Mouse (Mus musculus) stomach, embryonic 14.5 days (tissue): ENCODE results near the gene Spn. TPM values are rescaled to one million over a fixed set of nuclear protein-coding genes. Genes with fewer than 3 reads are reported as not detected.

Experiments
- ATAC-seq: fragments of 200-750 bp; cut with Nextera tagmentation; 2 replicates; pipeline ENCODE4 v1.8.0; 2017; ENCODE audit warnings: low read depth, moderate TSS enrichment; ENCODE audit not compliant: insufficient number of reproducible peaks, insufficient read depth, low FRiP score
- H3K27ac ChIP-seq: fragments of 300-500 bp; sonication (generic); 2 replicates; pipeline ENCODE4 v1.5.1; 2014; ENCODE audit warnings: mild to moderate bottlenecking, low read length, moderate library complexity, mixed read lengths
- H3K27me3 ChIP-seq: fragments of 300-500 bp; sonication (generic); 2 replicates; pipeline ENCODE4 v1.6.1; 2014; ENCODE audit warnings: low read length, control low read depth, mixed read lengths; ENCODE audit not compliant: control insufficient read depth, insufficient read depth
- H3K36me3 ChIP-seq: fragments of 300-500 bp; sonication (generic); 2 replicates; pipeline ENCODE4 v1.6.1; 2014; ENCODE audit warnings: mild to moderate bottlenecking, control low read depth, low read length, moderate library complexity, mixed read lengths; ENCODE audit not compliant: control insufficient read depth, insufficient read depth
- H3K4me1 ChIP-seq: fragments of 300-500 bp; sonication (generic); 2 replicates; pipeline ENCODE4 v1.6.1; 2014; ENCODE audit warnings: low read length, control low read depth, mixed read lengths; ENCODE audit not compliant: control insufficient read depth, insufficient read depth
- H3K4me2 ChIP-seq: fragments of 300-500 bp; sonication (generic); replicated peaks from 2 replicates; pipeline ENCODE4 v1.6.1; 2014; ENCODE audit warnings: low read depth, low read length, control low read depth
- H3K4me3 ChIP-seq: fragments of 300-500 bp; sonication (generic); 2 replicates; pipeline ENCODE4 v1.5.1; 2014; ENCODE audit warnings: low read depth, low read length, control low read depth
- H3K9ac ChIP-seq: fragments of 300-500 bp; sonication (generic); replicated peaks from 2 replicates; pipeline ENCODE4 v1.6.1; 2014; ENCODE audit warnings: low read depth, mild to moderate bottlenecking, control low read depth, low read length, moderate library complexity, mixed read lengths
- H3K9me3 ChIP-seq: fragments of 300-500 bp; sonication (generic); 2 replicates; pipeline ENCODE4 v1.6.1; 2016; ENCODE audit warnings: low read depth, low read length, control low read depth; ENCODE audit not compliant: control insufficient read depth
- WGBS: fragments of 180-500 bp; shearing (Covaris S2); extraction: QIAGEN DNeasy Blood & Tissue Kit; methylation state at CpG from one replicate; pipeline ENCODE4 v1.1.7; 2014; 5-methylcytosine and 5-hydroxymethylcytosine counted together
- polyA plus RNA-seq: library from polyadenylated mRNA; unstranded; fragments of >200 nt; fragmentation: Nextera tagmentation; extraction: Ambion mirVana; gene quantifications from 2 replicates; pipeline ENCODE4 v1.2.1, GENCODE M21; 2014

The Spn gene
- polyA plus RNA-seq, 1 experiment from 2014 or later = 0.33 TPM

GRCm38 (mm10) chr7:127145387-127146266 is 8.0 kb upstream of the Spn start:
- Histone ChIP-seq H3K36me3 (no peaks in the 10 kb centered on the region), H3K4me3 (no peak overlapping the region), H3K9me3 (no peaks in the 10 kb centered on the region), H3K27me3 (no peaks in the 10 kb centered on the region), H3K4me2 (no peak overlapping the region), H3K9ac (no peak overlapping the region), H3K27ac (no peak overlapping the region), H3K4me1 (no peaks in the 10 kb centered on the region)
- WGBS = 54% methylated on average over 9 of the region's 9 CpGs
- no peak for ATAC-seq

DNA sequence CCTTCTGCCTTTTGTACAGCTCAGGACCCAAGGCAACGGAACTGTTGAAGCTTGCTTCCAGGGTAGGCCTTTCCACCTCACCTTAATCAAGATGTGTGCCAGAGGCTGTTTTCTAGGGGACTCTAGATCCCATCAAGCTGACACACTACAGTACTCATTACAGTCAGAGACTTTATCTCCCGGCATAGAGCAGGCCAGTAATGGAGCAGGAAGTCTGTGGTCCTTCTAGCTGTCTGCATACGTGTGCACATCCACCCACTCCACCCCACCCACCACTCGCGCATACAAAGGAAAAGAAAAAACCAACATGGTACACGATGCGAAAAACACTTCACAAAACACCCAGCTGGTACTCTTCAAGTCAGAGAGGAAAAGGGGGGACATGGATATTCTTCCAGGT is 6.8 kb upstream of the Spn start:
- H3K27me3 ChIP-seq = no peaks in the 10 kb centered on the region
- no peaks in the 10 kb centered on the region for H3K4me1 ChIP-seq
- WGBS = 77% methylated on average over 7 of the region's 7 CpGs
- no peak overlapping the region for H3K4me2 ChIP-seq
- no peaks in the 10 kb centered on the region for H3K36me3 ChIP-seq
- H3K9ac ChIP-seq = no peak overlapping the region
- no peaks in the 10 kb centered on the region for H3K9me3 ChIP-seq
- no peak for ATAC-seq
- no peak overlapping the region for H3K27ac ChIP-seq
- H3K4me3 ChIP-seq = no peak overlapping the region

DNA sequence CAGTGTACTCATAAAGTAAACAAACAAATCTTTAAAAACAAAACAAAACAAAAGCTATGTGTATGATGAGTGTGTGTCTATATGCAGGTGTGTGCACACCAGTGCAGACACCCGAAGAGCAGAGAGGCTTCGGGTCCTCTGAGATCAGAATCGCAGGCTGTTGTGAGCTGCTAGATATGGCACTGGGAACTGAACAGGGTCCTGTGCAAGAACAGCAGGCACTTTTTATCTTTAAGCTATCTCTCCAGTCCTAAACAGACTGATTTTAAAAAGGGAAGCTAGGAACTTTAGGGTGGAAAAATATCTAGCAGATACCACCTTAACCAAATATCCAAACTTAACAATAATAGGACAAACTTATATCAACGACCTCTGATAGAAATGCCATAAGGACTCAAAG is 5.0 kb upstream of the Spn start:
- ATAC-seq = no peak
- Histone ChIP-seq H3K9me3 (no peaks in the 10 kb centered on the region), H3K4me1 (no peaks in the 10 kb centered on the region), H3K27me3 (no peaks in the 10 kb centered on the region), H3K4me3 (no peak overlapping the region), H3K9ac (no peak overlapping the region), H3K36me3 (no peaks in the 10 kb centered on the region), H3K4me2 (no peak overlapping the region), H3K27ac (no peak overlapping the region)
- 91% methylated on average over 4 of the region's 4 CpGs for WGBS

DNA sequence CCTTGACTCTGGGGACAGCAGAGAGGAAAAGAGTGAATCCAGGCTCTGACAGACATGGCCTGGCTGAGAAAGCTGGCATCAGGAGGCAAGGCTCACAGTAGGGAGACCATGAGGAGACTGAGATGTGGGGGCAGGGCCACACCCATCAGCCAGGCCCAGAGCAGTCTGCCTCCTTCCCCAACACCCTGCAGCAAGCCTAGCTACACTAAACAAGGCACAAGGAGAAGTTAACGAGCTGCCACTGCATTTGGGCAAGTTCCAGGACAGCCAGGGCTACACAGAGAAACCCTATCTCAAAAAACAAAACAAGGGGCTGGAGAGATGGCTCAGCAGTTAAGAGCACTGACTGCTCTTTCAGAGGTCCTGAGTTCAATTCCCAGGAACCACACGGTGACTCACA is 4.6 kb upstream of the Spn start:
- no peak overlapping the region for H3K9ac ChIP-seq
- no peak for ATAC-seq
- H3K27ac ChIP-seq = no peak overlapping the region
- H3K9me3 ChIP-seq = no peaks in the 10 kb centered on the region
- H3K4me1 ChIP-seq = no peaks in the 10 kb centered on the region
- WGBS = 52% methylated on average over 2 of the region's 2 CpGs
- no peaks in the 10 kb centered on the region for H3K36me3 ChIP-seq
- H3K4me2 ChIP-seq = no peak overlapping the region
- no peak overlapping the region for H3K4me3 ChIP-seq
- no peaks in the 10 kb centered on the region for H3K27me3 ChIP-seq

GRCm38 (mm10) chr7:127140623-127141404 is 3.2 kb upstream of the Spn start:
- H3K9ac ChIP-seq = no peak overlapping the region
- H3K4me2 ChIP-seq = no peak overlapping the region
- H3K36me3 ChIP-seq = no peaks in the 10 kb centered on the region
- no peak overlapping the region for H3K4me3 ChIP-seq
- H3K27ac ChIP-seq = no peak overlapping the region
- no peak for ATAC-seq
- H3K4me1 ChIP-seq = no peaks in the 10 kb centered on the region
- no peaks in the 10 kb centered on the region for H3K27me3 ChIP-seq
- WGBS = 69% methylated on average over 7 of the region's 7 CpGs
- H3K9me3 ChIP-seq = no peaks in the 10 kb centered on the region

- ATAC-seq = no peak
Measured at GRCm38 (mm10) chr7:127139562-127139961, 1.9 kb upstream of the Spn start.

DNA sequence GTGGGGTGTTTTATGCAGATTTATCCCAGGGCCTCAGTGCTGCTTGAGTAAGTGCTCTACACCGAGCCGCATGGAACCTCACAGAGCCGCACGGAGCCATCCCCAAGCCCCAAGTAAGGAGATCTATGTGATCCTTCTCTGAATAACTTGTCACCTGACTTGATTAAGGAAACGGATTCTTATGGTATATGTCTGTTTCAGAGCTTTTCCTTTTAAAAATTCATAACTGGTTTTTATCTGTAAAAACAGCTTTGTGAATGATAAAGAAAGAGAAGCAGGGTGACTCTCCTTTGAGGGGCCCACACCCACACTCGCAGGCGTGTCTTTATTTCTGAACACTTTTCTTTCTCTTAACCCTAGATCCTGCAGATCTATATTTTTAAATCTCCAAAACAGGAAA is 1.5 kb upstream of the Spn start:
- 87% methylated on average over 7 of the region's 7 CpGs for WGBS
- ATAC-seq = no peak
- H3K9me3 ChIP-seq = no peaks in the 10 kb centered on the region

More at GRCm38 (mm10) chr7:127139562-127139961, 1.9 kb upstream of the Spn start:
- Histone ChIP-seq H3K9me3 (no peaks in the 10 kb centered on the region), H3K4me2 (no peak overlapping the region), H3K27ac (no peak overlapping the region), H3K36me3 (no peaks in the 10 kb centered on the region), H3K27me3 (no peaks in the 10 kb centered on the region), H3K9ac (no peak overlapping the region), H3K4me1 (no peaks in the 10 kb centered on the region), H3K4me3 (no peak overlapping the region)
- WGBS = 43% methylated on average over 5 of the region's 5 CpGs

DNA sequence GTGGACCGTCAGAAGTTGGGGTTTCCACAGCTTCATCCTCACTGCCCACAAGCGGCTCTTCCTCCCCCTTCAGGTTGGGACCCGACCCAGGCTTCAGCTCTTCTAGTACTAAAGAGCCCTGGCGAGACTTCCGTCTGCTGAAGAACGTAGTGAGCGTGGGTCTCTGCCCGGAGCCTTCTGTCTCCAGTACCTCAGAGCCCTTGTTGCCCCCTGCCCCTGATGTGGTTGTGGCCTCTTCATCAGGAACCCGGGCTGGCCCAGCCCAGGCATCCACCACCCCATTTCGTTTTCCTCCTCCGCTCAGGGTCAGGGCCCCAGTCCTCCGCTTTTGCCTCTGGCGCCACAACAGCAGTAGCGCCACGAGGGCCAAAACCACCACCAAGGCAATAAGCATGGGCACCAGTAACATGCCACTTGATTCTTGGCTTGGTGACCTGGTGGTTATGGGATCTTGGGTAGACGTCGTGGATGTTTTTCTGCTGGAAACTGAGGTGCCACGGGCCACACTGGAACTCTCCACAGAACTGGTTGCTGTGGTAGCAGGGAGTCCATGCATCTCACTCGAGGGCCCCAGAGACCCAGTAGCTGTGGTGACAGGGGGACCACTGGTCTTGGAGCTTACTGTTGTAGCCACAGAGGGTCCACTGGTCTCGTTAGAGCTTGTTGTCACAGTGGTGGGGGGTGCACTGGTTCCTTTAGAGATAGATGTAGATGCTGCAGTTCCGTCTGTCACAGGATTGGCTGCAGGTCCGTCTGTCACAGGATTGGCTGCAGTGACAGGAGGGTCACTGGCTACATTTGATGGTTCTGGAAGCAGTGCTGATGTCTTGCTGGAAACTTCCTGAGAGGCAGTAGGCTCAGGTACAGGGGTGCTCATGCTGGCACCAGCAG is 1.2 kb downstream of the Spn start:
- no peak overlapping the region for H3K9ac ChIP-seq
- 82% methylated on average over 22 of the region's 22 CpGs for WGBS
- no peak overlapping the region for H3K4me3 ChIP-seq

More for the DNA sequence above, 1.5 kb upstream of the Spn start:
- no peaks in the 10 kb centered on the region for H3K36me3 ChIP-seq
- no peak overlapping the region for H3K9ac ChIP-seq
- H3K4me3 ChIP-seq = no peak overlapping the region
- H3K4me1 ChIP-seq = no peaks in the 10 kb centered on the region
- H3K4me2 ChIP-seq = no peak overlapping the region
- no peaks in the 10 kb centered on the region for H3K27me3 ChIP-seq
- no peak overlapping the region for H3K27ac ChIP-seq

More for the DNA sequence above, 1.2 kb downstream of the Spn start:
- H3K27ac ChIP-seq = no peak overlapping the region
- no peaks in the 10 kb centered on the region for H3K4me1 ChIP-seq
- no peaks in the 10 kb centered on the region for H3K36me3 ChIP-seq
- no peaks in the 10 kb centered on the region for H3K9me3 ChIP-seq
- no peaks in the 10 kb centered on the region for H3K27me3 ChIP-seq
- H3K4me2 ChIP-seq = no peak overlapping the region
- ATAC-seq = no peak
